Mouse (Mus musculus) lung, postnatal 10 days (tissue): Measurements from ENCODE around the gene Dcun1d4.
"Not testable (repeated sequence)": the region's sequence is repeated elsewhere in the genome, so short reads cannot be mapped to it uniquely, and the experiment has no call there.

Experiments used
- DNase-seq: peaks from one replicate; pipeline ENCODE4 v3.0.0; 2021

Dcun1d4 gene

DNA sequence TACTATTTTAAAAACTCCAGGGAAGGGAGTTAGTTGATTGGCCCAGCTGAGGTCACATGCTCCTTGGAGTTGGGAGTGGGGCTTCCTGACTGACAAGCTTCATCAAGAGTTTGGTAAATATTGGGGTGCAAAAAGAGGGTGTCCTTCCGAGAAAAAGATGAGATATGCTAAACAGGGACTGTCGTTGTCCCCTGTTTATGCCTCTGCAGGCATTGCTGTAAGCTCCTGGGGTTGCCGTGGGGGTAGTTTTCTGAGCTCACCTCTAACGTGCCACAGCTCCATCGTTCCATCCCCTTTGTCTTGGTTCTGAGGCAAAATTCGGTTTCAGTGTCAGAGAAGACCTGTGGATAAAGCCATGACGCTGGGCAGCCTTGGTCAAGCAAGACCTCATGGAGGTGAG lies at the start of gene Dcun1d4:
Gene Dcun1d4, plus strand, starts transcription at position 301 of the 400 bp plus-strand sequence.
- no peak for DNase-seq

DNA sequence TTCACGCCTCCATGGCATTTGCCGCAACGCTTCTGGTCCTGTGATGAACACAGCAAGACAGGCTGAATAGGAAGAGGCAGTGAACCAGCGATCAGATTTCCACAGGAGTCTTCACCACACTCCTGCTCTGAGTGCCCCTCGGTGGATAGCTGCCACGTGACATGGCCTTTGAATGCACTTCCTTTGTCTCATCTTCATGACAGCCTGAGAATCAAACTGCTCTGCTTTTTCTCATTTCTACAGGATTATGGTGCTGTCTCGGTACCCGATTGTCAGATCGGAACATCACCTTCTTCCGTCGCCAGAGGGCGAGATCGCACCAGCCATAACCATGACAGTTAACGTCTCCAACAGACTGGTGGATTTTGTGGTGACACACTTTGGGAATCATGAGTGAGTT lies 49.2 kb upstream of the Dcun1d4 start:
- DNase-seq, result peak; percentile 84

DNA sequence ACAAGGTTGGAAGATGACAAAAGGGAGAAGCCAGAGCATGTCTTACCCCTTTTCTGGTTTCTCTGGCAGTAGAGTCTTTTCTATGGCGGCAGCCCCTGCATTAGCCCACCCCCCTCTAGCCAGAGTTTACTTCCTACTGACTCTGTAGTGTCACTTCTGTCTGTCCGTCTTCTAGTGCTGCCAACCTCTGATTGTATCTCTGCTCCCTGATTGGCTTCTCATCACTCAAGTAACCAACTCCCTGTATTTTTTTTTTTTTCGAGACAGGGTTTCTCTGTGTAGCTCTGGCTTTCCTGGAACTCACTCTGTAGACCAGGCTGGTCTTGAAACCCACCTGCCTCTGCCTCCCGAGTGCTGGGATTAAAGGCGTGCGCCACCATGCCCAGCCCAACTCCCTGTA lies 48.0 kb upstream of the Dcun1d4 start:
- no peak for DNase-seq

DNA sequence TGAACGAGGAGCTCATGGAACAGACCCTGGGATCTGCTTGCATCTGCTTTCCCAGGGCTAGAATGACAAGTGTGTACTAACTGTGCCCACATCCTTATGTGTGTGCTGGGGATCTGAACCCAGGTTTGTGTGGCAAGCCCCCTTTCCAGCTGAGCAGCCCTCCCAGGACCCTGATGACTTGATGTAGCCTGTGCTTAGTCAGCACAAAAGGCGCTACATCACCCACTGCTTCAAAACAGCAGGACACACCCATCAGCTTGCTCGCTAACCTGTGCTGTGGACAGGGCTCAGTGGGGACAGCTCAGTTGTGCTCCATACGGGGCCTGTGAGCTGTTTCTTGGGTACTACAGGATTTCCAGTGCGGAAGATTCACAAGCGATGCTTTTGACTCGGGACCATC lies 46.0 kb upstream of the Dcun1d4 start:
- DNase-seq, result no peak

DNA sequence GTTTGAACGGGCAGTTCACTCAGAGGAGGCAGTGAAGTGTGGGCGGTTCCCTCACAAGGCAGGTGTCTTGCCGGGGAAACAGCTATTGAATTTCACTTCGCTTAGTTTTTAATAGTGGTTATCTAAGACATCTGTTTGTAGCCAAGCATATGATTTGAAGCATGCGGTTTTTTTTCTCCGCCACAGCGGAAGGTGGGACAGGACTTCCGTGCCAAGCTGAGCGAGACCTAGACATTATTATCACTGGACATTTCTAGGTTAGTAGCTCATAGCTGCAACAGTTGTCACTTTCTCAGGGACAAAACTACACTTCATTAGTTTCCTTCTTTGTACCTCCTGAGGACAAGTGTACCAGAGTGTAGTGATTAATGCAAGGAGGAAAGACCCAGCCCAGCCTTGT lies 38.6 kb upstream of the Dcun1d4 start:
- no peak for DNase-seq

DNA sequence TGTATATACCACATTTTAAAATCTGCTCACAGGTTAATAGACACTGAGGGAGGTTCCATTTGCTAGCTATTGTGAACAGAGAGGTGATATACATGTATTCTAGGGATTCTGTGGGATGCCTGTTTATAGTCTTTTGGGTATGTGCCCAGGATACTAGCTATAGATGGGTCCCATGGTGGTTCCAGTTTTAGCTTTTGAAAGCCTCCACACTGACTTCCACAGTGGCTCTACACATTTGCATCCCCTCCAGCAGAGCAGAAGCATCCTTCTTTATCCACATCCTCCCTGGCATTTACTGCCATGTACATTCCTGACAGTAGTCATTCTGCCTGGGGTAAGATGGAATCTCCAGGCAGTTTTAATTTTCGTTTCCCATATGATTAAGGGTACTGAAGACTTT lies 30.5 kb upstream of the Dcun1d4 start:
- DNase-seq, result no peak

DNA sequence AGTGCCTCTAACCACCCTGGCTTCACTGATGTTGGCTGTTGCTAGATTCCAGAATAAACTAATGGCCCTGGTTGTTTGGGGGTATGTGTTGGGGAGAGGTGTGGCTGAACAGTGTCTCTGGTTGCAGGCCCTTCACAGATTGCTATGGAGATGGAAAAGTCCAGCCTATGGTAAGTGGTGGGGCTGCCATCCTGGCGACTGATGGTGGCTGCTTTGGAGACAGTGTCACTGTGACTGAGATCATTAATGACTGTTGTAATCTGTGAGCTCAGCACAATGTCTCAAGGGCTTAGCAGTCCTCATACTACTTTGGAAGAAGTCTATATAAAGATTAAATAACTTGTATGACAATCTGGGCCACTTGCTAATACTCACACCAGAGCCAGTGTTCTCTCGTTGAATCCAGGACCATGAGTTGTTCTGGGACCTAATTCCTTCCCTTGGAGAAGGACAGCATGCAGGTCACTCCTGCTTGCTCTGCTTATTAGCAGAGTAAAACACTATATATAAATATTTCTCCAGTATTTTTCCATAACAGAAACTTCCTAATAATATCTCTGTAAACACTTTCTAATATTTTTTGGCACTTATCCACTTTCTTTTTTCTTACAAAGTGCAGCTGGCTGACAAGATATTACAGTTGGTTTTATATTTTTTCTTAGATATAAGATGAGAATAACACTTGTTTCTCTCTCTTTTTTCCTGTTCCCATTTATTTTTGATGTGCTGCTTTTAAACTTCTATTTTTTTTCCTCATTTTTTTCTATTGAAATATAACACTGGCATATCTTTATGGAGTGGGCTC lies 26.1 kb upstream of the Dcun1d4 start:
- DNase-seq, result no peak

DNA sequence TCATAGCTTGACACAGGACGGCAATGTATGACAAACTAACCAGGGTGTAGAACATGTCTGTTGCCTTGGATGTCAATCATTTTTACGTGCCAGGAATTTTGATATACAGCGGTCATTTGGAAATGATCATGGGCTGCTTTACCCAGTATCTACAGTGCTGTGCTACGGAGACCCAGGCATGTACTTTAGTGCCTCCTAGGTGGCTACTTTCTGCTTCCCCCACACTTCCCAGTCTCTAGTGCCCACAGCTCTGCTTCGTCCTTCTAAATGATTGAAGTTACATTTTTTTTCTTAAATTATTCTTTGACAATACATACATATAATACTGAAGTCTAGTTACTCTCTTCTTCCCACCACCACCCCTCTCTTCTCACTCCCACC lies 25.5 kb upstream of the Dcun1d4 start:
- no peak for DNase-seq

DNA sequence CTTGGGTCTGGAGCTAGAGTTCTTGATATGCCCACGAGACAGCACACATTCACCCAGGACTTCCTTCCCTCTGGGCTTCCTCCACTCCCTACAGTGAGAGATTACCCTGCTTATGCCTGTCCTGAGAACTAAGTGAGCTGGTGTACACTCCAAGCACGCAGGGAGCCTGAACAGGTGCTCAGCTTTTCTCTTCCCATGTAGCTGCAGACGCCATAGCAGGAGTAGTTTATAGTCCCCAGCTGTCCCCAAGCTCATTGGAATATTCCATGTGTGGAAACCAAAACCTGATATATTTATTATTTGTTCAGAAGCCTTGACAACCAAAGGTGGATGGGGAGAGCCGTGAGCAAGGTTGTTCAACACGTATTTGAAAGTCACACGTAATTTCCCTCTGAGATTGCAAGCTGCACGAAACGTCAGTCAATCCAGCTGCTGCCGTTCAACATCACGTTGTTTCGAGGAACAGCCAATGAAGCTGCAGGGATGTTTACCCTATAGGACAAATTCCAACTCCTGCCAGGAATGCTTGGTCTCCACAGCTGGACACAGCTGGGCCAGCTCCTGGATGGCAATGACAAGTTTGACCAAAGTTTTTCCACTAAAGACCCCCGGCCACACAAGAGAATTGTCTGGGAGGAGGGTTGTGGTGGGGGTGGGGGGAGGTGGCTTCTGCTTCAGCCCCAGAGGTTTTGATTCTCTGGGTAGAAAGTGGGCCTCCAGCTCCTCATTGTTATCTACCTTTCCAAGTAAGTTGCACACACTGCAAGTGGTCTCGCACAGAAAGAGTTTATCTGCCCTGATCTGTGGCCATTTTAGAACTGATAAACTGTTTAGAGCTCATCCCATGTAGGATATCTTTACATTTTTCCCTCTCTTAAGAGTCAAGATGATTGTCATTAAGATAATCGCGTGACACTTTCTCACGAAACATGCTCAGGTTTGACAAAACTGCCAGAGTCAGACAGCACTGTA lies 12.1 kb upstream of the Dcun1d4 start:
- peak; percentile 23 for DNase-seq

DNA sequence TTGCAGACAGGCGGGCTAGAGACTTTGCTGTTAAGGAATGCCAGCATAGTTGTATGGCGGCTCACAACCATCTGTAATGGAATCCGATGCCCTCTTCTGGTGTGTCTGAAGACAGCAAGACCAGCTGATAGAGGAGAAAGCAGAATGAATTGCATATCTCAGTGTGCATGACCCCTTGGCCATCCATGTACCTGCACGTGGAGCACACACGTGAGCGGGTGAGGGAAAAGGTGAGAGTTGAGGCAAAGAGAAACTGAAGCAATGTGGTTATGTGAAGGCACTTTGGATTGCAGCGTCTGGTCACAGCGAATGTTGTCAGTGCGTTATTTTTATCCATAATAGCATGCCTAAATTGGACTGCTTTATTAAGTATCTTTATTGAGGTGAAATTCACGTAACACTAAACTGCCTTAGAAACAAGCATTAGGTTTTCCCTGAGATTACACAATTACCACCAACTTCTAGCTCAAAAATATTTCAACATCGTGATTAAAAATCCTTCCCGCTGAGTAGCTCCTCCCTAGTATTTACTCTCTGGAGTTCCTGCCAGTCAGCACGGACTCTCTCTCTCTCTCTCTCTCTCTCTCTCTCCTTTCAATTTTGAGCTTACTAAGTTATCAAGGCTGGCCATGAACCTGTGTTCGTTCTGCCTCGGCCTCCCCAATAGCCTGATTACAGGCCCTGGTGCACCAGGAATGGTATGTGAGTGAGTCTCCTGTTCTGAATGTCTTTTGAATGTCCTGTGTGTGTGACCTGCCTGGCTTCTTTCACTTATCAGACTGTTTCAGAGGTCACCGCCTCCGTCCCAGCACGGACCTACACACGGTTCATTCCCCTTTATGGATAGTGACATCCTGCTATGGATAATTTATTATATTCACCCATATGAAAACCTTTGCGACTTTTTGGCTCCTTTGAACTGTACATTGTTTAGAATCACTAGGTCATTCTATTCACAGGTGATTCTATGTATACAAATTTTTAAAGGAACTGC lies 6.1 kb upstream of the Dcun1d4 start:
- no peak for DNase-seq

DNA sequence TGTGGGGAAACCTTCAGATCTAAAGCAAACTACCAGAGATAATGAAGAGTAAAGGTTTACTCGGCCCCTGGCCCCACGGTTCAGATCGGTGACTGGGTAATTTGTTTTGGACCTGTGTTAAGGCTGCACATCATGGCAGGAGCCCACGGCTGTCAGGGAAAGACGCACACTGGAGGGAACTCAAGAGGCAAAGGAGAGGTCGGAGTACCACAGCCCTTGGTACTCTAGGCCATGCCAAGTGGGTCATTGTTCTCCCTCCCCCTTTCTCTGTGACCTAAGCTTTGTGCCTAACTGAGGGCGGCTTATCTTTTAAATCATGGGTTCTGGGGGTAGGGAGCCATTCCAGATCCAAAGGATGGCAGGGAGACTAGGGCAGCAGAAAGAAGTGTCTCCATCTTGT lies 601 bp downstream of the Dcun1d4 start:
- no peak for DNase-seq

DNA sequence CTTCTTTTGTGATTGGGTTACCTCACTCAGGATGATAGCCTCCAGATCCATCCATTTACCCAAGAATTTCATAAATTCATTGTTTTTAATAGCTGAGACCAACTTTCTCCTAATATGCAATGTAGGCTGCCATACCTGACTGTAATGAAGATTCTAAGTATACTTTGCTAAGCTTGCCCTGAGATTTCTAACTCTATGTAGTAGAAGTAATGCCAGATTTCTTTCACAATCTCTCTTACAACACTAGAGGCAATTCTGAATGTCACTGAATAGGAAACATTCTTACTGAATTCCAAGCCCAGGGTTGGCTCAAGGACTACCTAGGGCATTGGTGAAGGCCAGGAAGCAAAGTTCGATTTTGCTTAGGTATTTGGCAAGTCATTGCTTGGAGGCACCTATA lies 1.6 kb downstream of the Dcun1d4 start:
- not testable (repeated sequence) for DNase-seq

DNA sequence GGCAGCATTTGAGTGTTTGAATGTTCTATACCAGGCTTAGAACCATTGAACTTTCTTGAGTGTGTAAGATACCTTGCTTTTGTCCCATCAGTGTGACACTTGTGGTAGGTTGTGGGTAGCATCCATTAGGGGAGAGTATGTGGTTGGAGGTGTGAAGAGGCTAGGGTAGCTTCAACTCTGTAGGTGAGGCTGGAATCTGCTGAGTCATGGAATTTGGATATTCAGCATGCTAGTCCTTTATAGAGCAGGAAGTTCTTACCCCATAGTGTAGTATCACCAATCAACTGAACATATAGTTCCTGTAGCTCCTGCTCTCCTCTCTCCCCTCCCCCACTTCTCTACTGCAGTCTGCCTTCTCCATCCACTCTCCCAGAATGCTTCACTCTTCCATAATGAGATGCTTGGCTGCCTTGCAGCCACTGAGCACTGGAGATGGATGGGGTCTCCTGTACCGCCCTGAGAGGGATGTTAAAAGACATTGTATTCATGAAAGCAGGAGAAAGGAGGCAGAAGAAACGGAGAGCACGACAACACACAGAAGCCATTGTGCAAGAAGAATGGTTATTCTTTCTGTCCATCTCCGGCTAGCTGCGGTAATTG lies 3.3 kb downstream of the Dcun1d4 start:
- no peak for DNase-seq

DNA sequence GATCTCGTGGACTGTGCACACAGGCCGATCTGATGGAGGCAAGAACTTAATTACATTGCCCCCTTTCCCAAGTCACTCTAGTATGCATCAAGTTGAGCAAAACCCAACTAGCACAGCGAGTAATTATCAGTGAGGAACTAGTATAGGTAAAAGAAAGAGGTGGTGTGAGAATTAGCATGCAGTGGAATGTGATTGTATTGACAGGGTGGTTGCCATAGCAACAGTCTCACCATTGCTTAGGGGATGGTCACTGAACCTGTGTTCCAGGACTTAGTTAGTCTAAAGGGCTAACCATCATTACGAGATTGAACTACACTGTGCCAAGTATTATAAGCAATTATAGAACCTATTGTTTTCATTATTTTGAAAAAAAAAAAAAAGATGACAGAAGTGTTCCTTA lies 5.7 kb downstream of the Dcun1d4 start:
- DNase-seq, result no peak

DNA sequence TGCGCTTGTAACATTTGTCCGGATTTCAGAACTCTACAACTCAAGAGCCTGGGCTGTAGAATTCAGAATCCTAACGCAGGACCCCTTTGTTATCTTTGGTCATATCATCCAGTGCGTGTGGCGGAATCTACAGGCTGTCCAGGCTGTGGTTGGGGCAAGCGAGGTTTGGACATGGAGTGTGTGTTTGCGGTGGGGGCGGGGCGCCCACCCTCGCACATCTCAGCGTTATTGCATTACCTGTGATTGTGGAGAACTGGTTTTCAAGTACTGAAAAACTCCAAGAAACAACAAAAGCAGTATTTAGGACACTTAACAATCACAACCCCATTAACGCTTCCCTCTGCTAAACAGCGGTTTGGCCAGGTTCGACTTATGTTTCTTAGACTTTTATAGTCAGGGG lies 9.1 kb downstream of the Dcun1d4 start:
- peak; percentile 14 for DNase-seq

DNA sequence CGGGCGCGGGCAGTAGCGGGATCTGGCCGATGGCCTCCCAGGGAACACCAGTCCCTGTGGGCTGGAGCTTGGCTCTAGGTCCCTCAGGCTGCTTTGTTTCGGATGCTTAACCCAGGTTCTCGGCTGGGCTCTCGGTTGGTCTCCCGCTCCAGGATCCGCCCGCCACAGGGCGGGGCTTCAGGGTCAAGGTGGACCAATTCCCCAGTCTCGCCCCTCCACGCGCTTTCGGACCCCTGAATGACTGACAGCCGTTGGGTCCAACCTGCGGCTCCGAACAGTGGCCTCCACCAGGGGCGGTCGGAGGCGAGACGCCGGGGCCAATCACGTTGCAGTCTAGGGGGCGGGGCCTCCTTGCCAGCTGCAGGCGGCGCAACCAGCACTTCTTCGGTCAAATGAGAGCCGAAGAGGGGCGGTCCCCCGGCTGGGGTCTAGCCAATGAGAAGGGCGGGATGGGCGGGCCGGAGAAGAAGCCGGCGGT lies 9.8 kb downstream of the Dcun1d4 start:
- DNase-seq, result peak; percentile 100

DNA sequence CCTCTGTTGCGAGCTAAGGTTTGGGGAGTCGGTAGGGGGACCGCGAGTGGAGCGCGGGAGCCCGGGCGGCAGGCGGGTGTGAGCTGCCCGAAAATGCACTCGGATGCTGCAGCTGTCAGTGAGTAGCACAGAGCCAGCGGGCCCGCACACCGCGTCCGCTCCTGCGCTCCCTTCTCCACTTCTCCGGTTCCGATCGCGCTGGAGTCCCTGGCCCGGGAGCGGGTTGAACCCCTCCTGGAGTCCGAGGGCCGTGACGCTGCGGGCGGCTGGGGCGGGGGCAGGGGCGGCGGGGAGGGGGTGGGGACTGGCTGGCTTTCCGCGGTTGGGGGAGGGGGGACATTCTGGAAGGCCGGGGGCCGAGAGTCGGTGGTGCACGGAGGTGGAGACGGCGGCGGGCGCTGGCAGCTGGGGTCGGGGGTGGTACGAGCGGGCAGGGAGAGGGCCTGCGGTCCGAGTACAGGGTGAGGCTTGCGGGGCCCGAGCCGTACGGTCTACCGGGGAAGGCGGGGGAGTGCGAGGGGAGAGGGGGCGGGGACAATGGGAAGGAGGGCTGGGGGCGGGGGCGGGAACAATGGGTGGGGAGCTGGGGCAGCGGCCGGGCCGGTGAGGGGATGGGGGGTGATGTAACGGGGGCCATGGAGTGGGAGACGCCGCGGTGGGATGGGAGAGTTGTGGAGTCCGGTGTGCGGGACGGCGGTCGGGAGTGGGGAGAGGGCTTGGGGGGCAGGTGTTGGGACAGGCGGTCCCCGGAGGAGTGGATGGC lies 10.5 kb downstream of the Dcun1d4 start:
- DNase-seq, result no peak

DNA sequence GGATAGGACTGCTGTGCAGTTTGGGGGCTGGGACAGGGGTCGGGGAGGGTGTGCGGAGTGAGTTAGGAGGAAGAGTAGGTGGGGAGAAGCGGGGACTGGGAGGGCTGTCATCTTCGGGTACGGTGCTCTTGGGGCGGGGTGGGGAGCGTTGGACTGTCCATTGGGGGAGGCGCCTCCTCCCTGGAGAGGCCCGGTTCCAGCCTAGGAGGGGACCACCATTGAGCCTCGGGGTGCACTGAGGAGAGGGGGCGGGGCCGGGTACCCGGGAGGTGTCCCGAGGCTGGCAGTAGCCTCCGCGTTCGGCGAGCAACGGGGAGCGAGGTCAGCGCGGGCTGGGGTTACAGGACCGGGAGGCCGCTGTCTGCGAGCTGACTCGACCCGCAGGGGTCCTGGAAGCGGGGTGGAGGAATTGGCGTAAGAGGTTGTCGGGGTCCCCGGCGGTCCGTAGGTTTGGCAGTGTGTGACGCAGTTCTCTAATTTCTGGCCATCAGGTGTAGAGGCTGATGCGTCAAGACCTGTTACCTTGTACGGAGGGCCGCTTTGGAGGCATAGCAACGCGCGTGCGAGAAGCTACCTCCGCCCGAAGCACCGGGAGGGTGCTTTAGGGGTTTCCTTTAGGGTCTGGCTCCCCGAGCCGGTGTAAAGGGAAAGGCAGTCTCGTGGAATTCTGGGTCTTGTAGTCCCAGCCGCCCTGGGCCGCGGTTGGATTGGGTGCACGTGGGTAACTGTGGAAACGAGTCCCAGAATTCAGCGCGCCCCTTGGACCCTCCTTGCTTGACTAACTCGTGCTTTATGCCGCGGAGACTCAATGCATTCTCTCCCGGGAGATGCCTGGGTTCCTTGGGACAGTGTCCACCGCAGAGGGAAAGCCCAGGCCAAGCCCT lies 11.3 kb downstream of the Dcun1d4 start:
- DNase-seq, result peak; percentile 93

DNA sequence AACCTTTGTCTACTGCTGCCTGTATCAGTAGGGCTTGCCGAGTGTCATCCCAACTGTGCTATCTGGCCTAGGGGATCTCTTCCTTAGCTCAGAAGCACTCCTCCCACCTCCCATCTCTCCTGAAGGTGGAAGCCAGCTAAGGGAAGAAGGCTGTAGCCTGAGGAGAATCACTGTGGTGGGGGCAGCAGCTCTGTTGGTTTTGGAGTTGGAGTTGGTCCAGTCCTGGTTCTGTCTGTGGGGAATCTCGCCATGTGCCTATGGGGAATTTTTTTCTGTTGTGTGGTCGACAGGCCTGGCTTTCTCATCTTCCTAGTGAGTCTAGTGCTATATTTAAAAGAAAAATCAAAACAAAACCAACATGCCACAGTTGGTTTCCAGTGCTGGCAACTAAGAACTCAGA lies 16.6 kb downstream of the Dcun1d4 start:
- no peak for DNase-seq

DNA sequence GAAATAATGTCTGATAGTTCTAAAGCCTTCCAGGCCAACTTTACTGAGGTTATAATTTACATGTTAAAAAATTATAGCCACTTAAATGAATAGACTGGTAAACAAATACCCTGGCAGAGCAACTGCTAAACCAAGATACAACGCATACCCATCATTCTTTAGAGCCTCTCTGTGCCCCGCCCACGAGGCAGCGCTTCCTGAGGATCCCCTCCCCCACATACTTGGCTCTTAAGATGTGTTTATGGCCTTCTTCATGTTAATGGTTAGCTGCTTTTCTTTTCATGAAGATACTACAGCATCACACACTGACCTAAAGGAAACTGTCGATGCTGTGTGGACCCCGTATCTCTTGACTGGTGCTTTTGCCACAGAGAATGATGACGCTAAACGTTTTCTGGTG lies 17.8 kb downstream of the Dcun1d4 start:
- DNase-seq, result peak; percentile 59
